Mouse (Mus musculus) CH12.LX (cell line): ENCODE measurements around the gene March4.

Experiments used
- CTCF ChIP-seq, 2 experiments: IDR thresholded peaks in 1 of 2; conservative IDR thresholded peaks in 1 of 2; 2 replicates each; pipeline ENCODE4 v1.5.1; 2011 to 2012; ENCODE audit warnings: low read depth in 2 of 2, low read length in 2 of 2, improper control_type of control experiment in 1 of 2, inconsistent platforms in 1 of 2, mild to moderate bottlenecking in 1 of 2, moderate library complexity in 1 of 2
- EP300 ChIP-seq: IDR thresholded peaks from 2 replicates; pipeline ENCODE4 v1.6.1; 2011; ENCODE audit warnings: low read length, improper control_type of control experiment
- HCFC1 ChIP-seq: IDR thresholded peaks from 2 replicates; pipeline ENCODE4 v1.6.1; 2012; ENCODE audit warnings: low read depth, mild to moderate bottlenecking, inconsistent platforms, low read length, improper control_type of control experiment
- POLR2A ChIP-seq: IDR thresholded peaks from 2 replicates; pipeline ENCODE4 v1.6.1; 2011; ENCODE audit warnings: low read depth, mild to moderate bottlenecking, improper control_type of control experiment, low read length
- USF2 ChIP-seq: conservative IDR thresholded peaks from 2 replicates; pipeline ENCODE4 v1.6.1; 2011; ENCODE audit warnings: low read depth, low read length, improper control_type of control experiment
- ZMIZ1 ChIP-seq: IDR thresholded peaks from 2 replicates; pipeline ENCODE4 v1.6.1; 2012; ENCODE audit warnings: low read depth, mild to moderate bottlenecking, inconsistent platforms, low read length, improper control_type of control experiment

DNA sequence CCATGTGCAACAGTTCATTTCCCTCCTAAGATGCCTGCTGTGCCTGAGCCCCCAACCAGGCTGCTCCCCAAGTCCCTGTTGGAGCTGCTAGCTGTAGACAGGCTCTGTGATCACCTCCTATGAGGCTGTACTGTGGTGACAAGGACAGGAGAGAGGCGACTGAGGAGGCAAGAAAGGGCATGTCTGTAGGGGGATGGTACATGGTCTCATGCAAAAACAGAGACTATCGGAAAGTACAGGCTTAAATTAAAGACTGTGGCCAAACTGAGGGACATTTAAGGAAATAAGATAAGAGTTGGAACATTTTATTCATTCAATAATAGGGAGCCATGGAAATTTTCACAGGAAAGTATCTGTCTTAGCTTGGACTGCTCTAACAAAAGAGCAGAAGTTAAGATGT lies 29.1 kb downstream of the March4 start:
- TF ChIP-seq ZMIZ1 (no peak), HCFC1 (no peak), EP300 (peak; percentile 64), USF2 (no peak), CTCF (conservative IDR thresholded peaks at IDR 0.05 in 1 of 2, IDR thresholded peaks at IDR 0.05 in 1 of 2; ENCODE audit: low read depth in 2 of 2, low read length in 2 of 2) (no peak), POLR2A (no peak)
